Mouse (Mus musculus) lung, postnatal 0 days (tissue): ENCODE data around the gene Slc10a4.

Source experiments
- CTCF ChIP-seq: IDR thresholded peaks from 2 replicates; pipeline ENCODE4 v1.5.1; 2016; ENCODE audit warnings: antibody characterized with exemption, mild to moderate bottlenecking
- EP300 ChIP-seq: IDR thresholded peaks from 2 replicates; pipeline ENCODE4 v1.6.1; 2016; ENCODE audit warnings: antibody characterized with exemption, mild to moderate bottlenecking, control low read depth

- no peak for TF ChIP-seq CTCF
- TF ChIP-seq EP300 = no peak
These were observed 888 bp downstream of the Slc10a4 start for GRCm38 (mm10) chr5:73007582-73007959.
